Mouse (Mus musculus): ENCODE measurements around the gene Dok5.

The Dok5 gene

GRCm38 (mm10) chr2:170738446-170738845 lies 6.8 kb downstream of the Dok5 start:
- WGBS = 50% methylated on average over 9 of the region's 9 CpGs

- 74% methylated on average over 9 of the region's 9 CpGs for WGBS
These were observed 7.3 kb downstream of the Dok5 start for GRCm38 (mm10) chr2:170738891-170739290.

GRCm38 (mm10) chr2:170739713-170740365 lies 8.2 kb downstream of the Dok5 start:
- 37% methylated on average over 8 of the region's 8 CpGs for WGBS

GRCm38 (mm10) chr2:170743521-170743920 lies 11.9 kb downstream of the Dok5 start:
- WGBS = 27% methylated on average over 2 of the region's 2 CpGs

- 64% methylated on average over 3 of the region's 3 CpGs for WGBS
These were observed 17.3 kb downstream of the Dok5 start for GRCm38 (mm10) chr2:170748901-170749300.

GRCm38 (mm10) chr2:170752191-170752850 lies 20.7 kb downstream of the Dok5 start:
- WGBS = 40% methylated on average over 10 of the region's 10 CpGs

- 69% methylated on average over 2 of the region's 2 CpGs for WGBS
These were observed 24.2 kb downstream of the Dok5 start for GRCm38 (mm10) chr2:170755817-170756216.

- 55% methylated on average over 7 of the region's 7 CpGs for WGBS
These were observed 25.1 kb downstream of the Dok5 start for GRCm38 (mm10) chr2:170756667-170757066.

GRCm38 (mm10) chr2:170757228-170757875 lies 25.7 kb downstream of the Dok5 start:
- WGBS = 52% methylated on average over 14 of the region's 14 CpGs

- WGBS = 79% methylated on average over 5 of the region's 5 CpGs
These were observed 26.6 kb downstream of the Dok5 start for GRCm38 (mm10) chr2:170758201-170758600.

- WGBS = 49% methylated on average over 3 of the region's 3 CpGs
These were observed 33.1 kb downstream of the Dok5 start for GRCm38 (mm10) chr2:170764704-170765103.

GRCm38 (mm10) chr2:170767243-170767642 lies 35.6 kb downstream of the Dok5 start:
- 31% methylated on average over 8 of the region's 8 CpGs for WGBS

GRCm38 (mm10) chr2:170768699-170769098 lies 37.1 kb downstream of the Dok5 start:
- 88% methylated on average over 6 of the region's 6 CpGs for WGBS

GRCm38 (mm10) chr2:170771555-170771954 lies 39.9 kb downstream of the Dok5 start:
- 4% methylated on average over 1 of the region's 1 CpGs for WGBS

GRCm38 (mm10) chr2:170772126-170772884 lies 40.7 kb downstream of the Dok5 start:
- WGBS = 45% methylated on average over 19 of the region's 19 CpGs

- WGBS = 61% methylated on average over 8 of the region's 8 CpGs
These were observed 41.3 kb downstream of the Dok5 start for GRCm38 (mm10) chr2:170772885-170773270.

- WGBS = 70% methylated on average over 15 of the region's 15 CpGs
These were observed 44.0 kb downstream of the Dok5 start for GRCm38 (mm10) chr2:170775577-170775976.

- 64% methylated on average over 11 of the region's 11 CpGs for WGBS
These were observed 44.5 kb downstream of the Dok5 start for GRCm38 (mm10) chr2:170776107-170776506.

GRCm38 (mm10) chr2:170777572-170777971 lies 46.0 kb downstream of the Dok5 start:
- WGBS = 34% methylated on average over 6 of the region's 6 CpGs

GRCm38 (mm10) chr2:170780010-170780750 lies 48.6 kb downstream of the Dok5 start:
- 83% methylated on average over 11 of the region's 11 CpGs for WGBS

GRCm38 (mm10) chr2:170788101-170788500 lies 56.5 kb downstream of the Dok5 start:
- WGBS = 92% methylated on average over 10 of the region's 10 CpGs

All from cerebral cortex, adult 2 months (tissue).